21 mouse cellular contexts compared by ENCODE assay signal in the genomic region with DNA sequence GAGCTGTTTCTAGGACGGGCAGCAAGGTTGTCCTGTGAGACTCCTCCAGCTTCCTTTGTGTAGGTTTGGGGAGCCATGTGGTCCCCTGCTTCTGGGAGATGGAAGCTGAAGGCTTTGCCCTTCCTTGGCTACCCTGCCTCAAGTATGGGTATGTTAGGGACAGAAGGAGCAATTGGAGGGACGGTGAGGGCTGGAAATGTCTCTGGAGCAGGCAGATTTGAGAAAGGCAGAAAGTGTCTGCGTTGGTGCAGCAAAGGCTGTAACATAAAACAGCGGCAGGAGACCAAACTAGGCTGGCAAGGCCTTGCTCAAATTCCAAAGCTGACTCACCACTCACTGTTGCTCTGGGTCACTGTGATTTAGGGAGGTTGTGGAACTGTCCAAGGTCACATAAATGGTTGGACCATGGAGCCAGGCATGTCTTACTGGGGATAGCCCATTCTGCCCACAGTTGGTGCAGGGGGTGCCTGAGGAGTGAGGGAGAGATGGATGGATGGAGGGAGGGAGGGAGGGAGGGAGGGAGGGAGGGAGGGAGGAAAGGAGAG.
A peak's percentile ranks its signal among the peaks of the same experiment; 100 is the strongest.
DNase-seq lines count a peak whose midpoint lies in the region; ATAC-seq and TF ChIP-seq lines count a peak whose summit lies in the region.
"Had no signal": no experiment of that assay in that cellular context is flagged by ENCODE, and none has a peak within 500 bp of the region (broad histone marks: within the 10 kb centered on the region; RNA-seq: fewer than 3 reads in every experiment).

No protein-coding gene starts in this region.

- WGBS in heart, adult 2 months = 76% methylated on average over 4 of the region's 4 CpGs
- 67% methylated on average over 4 of the region's 4 CpGs for WGBS in kidney, embryonic 14.5 days

- TF ChIP-seq EP300 in heart, adult 2 months (IDR thresholded peaks at IDR 0.05; ENCODE audit: insufficient read depth, low read depth, low read length) = no peak

- H3K4me1 ChIP-seq in heart, adult 2 months (ENCODE audit: control insufficient read depth, insufficient read depth, low read length) = peaks cover 7% of the 10 kb centered on the region; the same call in 1 of the 2 replicates
- H3K4me1 ChIP-seq in kidney, embryonic 14.5 days (ENCODE audit: control insufficient read depth, insufficient read depth, low read length) = 0 out of 2 replicates have a peak, but pooled peaks cover 2% of the 10 kb centered on the region
- H3K4me1 ChIP-seq: midbrain, embryonic 12.5 days had no signal

- no peak overlapping the region for H3K4me3 ChIP-seq in heart, adult 2 months
- H3K4me3 ChIP-seq in kidney, embryonic 14.5 days (ENCODE audit: low read length) = no peak overlapping the region
- H3K4me3 ChIP-seq: erythroblast, embryonic 14.5 days; midbrain, embryonic 12.5 days had no signal

- DNase-seq in heart, adult 2 months = no peak
- DNase-seq in heart, postnatal 4 days = no peak
- DNase-seq in 3T3-L1 (ENCODE audit: low read depth, low spot score) = peak; percentile 83
- peak; percentile 86 to 92 for DNase-seq in adrenal gland, adult (ENCODE audit: inconsistent age in 2 of 2, low spot score in 1 of 2)
- peak; percentile 27 for DNase-seq in fibroblast of lung, adult 2 months (ENCODE audit: low read depth)
- DNase-seq: cerebellum, adult 9-10 months; forebrain, postnatal 0 days; gastrocnemius, postnatal 14 days; kidney, postnatal 25 days; layer of hippocampus, adult 9-11 months; lung, adult 2 months; thymus, postnatal 4 days had no signal

- no peak for ATAC-seq in cerebellum, adult (ENCODE audit: insufficient number of reproducible peaks, low FRiP score, low TSS enrichment)
- ATAC-seq in kidney, embryonic 14.5 days (ENCODE audit: low FRiP score, low TSS enrichment) = no peak
- ATAC-seq: forebrain, postnatal 0 days; intestine, embryonic 16.5 days had no signal

- no peaks in the 10 kb centered on the region; the same call in 1 of the 2 replicates for H3K79me2 ChIP-seq in heart, adult 2 months (replicated peaks; ENCODE audit: control insufficient read depth, insufficient read depth, low read length)

- no peak for TF ChIP-seq POLR2A in heart, adult 2 months (IDR thresholded peaks at IDR 0.05; ENCODE audit: insufficient read depth, low read depth, low read length)

- H3K27me3 ChIP-seq in heart, adult 2 months (ENCODE audit: control insufficient read depth, insufficient read depth, low read length) = no peaks in the 10 kb centered on the region
- no peaks in the 10 kb centered on the region for H3K27me3 ChIP-seq in kidney, embryonic 14.5 days (ENCODE audit: control insufficient read depth, insufficient read depth, low read length)
- H3K27me3 ChIP-seq: midbrain, embryonic 12.5 days had no signal

- H3K27ac ChIP-seq in heart, adult 2 months = peak overlapping the region; percentile 78
- H3K27ac ChIP-seq in kidney, embryonic 14.5 days (ENCODE audit: low read depth, low read length) = no peak overlapping the region
- H3K27ac ChIP-seq: hindbrain, embryonic 14.5 days; macrophage; midbrain, embryonic 12.5 days; stomach, postnatal 0 days had no signal

- peaks cover 6% of the 10 kb centered on the region for H3K36me3 ChIP-seq in heart, adult 2 months (ENCODE audit: control insufficient read depth, insufficient read depth, low read length)
- no peaks in the 10 kb centered on the region for H3K36me3 ChIP-seq in kidney, embryonic 14.5 days (ENCODE audit: control insufficient read depth, insufficient read depth, low read length)
- H3K36me3 ChIP-seq: G1E; midbrain, embryonic 12.5 days had no signal

- peak overlapping the region; percentile 41 for H3K9ac ChIP-seq in heart, adult 2 months (ENCODE audit: low read depth, low read length)
- H3K9ac ChIP-seq in kidney, embryonic 14.5 days (ENCODE audit: low read depth, low read length) = no peak overlapping the region
- H3K9ac ChIP-seq: forebrain, postnatal 0 days; hindbrain, embryonic 14.5 days; midbrain, embryonic 12.5 days had no signal

- no peak overlapping the region for H3K4me2 ChIP-seq in kidney, embryonic 14.5 days (replicated peaks; ENCODE audit: low read depth, low read length)
- H3K4me2 ChIP-seq: hindbrain, embryonic 14.5 days; midbrain, embryonic 12.5 days had no signal

- intact Hi-C loops in heart, adult 2 months (cut with DNase I) = loop anchor here (5.0 kb wide), 1 partner anchor 71 kb away; no protein-coding TSS in a partner anchor

- H3K9me3 ChIP-seq in kidney, embryonic 14.5 days (ENCODE audit: control insufficient read depth, low read length) = no peaks in the 10 kb centered on the region
- H3K9me3 ChIP-seq: G1E; midbrain, embryonic 12.5 days had no signal

- TF ChIP-seq CTCF in heart, adult 2 months (IDR thresholded peaks at IDR 0.05) = no peak

Comparison
In these comparisons a context has a peak if more than half of its experiments do, and no peak if none do; other contexts are left out.
1. DNase-seq: peak in 3T3-L1 (single experiment), adrenal gland, adult (2 of 2) and fibroblast of lung, adult 2 months (single experiment); none in heart, adult 2 months (0 of 2) and heart, postnatal 4 days (single experiment).